Mouse (Mus musculus) embryo, embryonic 10 days (tissue): ENCODE data around the gene Ntng2.
A peak's percentile ranks its signal among the peaks of the same experiment; 100 is the strongest.

Experiments used
- DNase-seq: peaks from one replicate; pipeline ENCODE4 v3.0.0-alpha.2; 2015; ENCODE audit warnings: low spot score

The Ntng2 gene

GRCm38 (mm10) chr2:29191216-29192215 lies 61.3 kb downstream of the Ntng2 start:
- no peak for DNase-seq

GRCm38 (mm10) chr2:29190392-29190791 lies 62.4 kb downstream of the Ntng2 start:
- no peak for DNase-seq

GRCm38 (mm10) chr2:29186209-29186608 lies 66.6 kb downstream of the Ntng2 start:
- peak; percentile 54 for DNase-seq

- DNase-seq, result no peak
Measured at GRCm38 (mm10) chr2:29183266-29183924, 69.4 kb downstream of the Ntng2 start.

- no peak for DNase-seq
Measured at GRCm38 (mm10) chr2:29181111-29181510, 71.7 kb downstream of the Ntng2 start.

GRCm38 (mm10) chr2:29179810-29180209 lies 73.0 kb downstream of the Ntng2 start:
- DNase-seq, result no peak

- no peak for DNase-seq
Measured at GRCm38 (mm10) chr2:29174887-29175286, 77.9 kb downstream of the Ntng2 start.

GRCm38 (mm10) chr2:29168067-29168466 lies 84.7 kb downstream of the Ntng2 start:
- DNase-seq, result no peak

GRCm38 (mm10) chr2:29151941-29152340 lies 100.9 kb downstream of the Ntng2 start:
- DNase-seq, result no peak
